Mouse (Mus musculus) thymus, adult 2 months (tissue): ENCODE measurements around the gene Hoxc8. TPM values are rescaled to one million over a fixed set of nuclear protein-coding genes. Genes with fewer than 3 reads are reported as not detected.
A peak's percentile ranks its signal among the peaks of the same experiment; 100 is the strongest.

Source experiments
- DNase-seq: peaks from one replicate; pipeline ENCODE4 v3.0.0; 2021
- H3K27ac ChIP-seq: fragments of 200-500 bp; 2 replicates; pipeline ENCODE4 v1.5.1; 2012; ENCODE audit warnings: low read length, control low read depth; ENCODE audit not compliant: control insufficient read depth, insufficient read depth
- H3K27me3 ChIP-seq: fragments of 200-500 bp; 2 replicates; pipeline ENCODE4 v1.6.1; 2012; ENCODE audit warnings: mild to moderate bottlenecking, low read length, moderate library complexity, mixed read lengths; ENCODE audit not compliant: control insufficient read depth, insufficient read depth
- H3K36me3 ChIP-seq: fragments of 200-500 bp; 2 replicates; pipeline ENCODE4 v1.6.1; 2012; ENCODE audit warnings: mild to moderate bottlenecking, low read length, moderate library complexity; ENCODE audit not compliant: control insufficient read depth, insufficient read depth
- H3K4me1 ChIP-seq: fragments of 200-500 bp; replicated peaks from 2 replicates; pipeline ENCODE4 v1.6.1; 2012; ENCODE audit warnings: low read length; ENCODE audit not compliant: control insufficient read depth, insufficient read depth
- H3K4me3 ChIP-seq: fragments of 200-500 bp; 2 replicates; pipeline ENCODE4 v1.5.1; 2012; ENCODE audit warnings: mild to moderate bottlenecking, low read length, control low read depth, moderate library complexity; ENCODE audit not compliant: control insufficient read depth, insufficient read depth
- CTCF ChIP-seq: fragments of 200-500 bp; IDR thresholded peaks from 2 replicates; pipeline ENCODE4 v1.5.1; 2012; ENCODE audit warnings: mild to moderate bottlenecking, control low read depth, low read length, moderate library complexity, borderline replicate concordance; ENCODE audit not compliant: control insufficient read depth, poor library complexity, insufficient read depth; ENCODE audit errors: extremely low read depth
- POLR2A ChIP-seq: fragments of 200-500 bp; IDR thresholded peaks from 2 replicates; pipeline ENCODE4 v1.6.1; 2012; ENCODE audit warnings: mild to moderate bottlenecking, low read length, control low read depth, moderate library complexity; ENCODE audit not compliant: control insufficient read depth, poor library complexity, insufficient read depth; ENCODE audit errors: extremely low read depth
- WGBS: fragments of 180-500 bp; shearing (Covaris S2); methylation state at CpG from one replicate; pipeline ENCODE4 v1.1.7; 2018; 5-methylcytosine and 5-hydroxymethylcytosine counted together
- polyA plus RNA-seq: library from polyadenylated mRNA; depleted of rRNA; stranded (reverse); fragments of >200 nt; gene quantifications from 2 replicates; pipeline ENCODE4 v1.2.3, GENCODE M21; 2012

Hoxc8 gene
- polyA plus RNA-seq, 1 experiment, result 0.07 TPM

- Histone ChIP-seq H3K4me3 (no peak overlapping the region), H3K27me3 (peaks cover 26% of the 10 kb centered on the region), H3K4me1 (no peaks in the 10 kb centered on the region), H3K27ac (no peak overlapping the region), H3K36me3 (no peaks in the 10 kb centered on the region)
- 10% methylated on average over 11 of the region's 11 CpGs for WGBS
- no peak for DNase-seq
- no peak for TF ChIP-seq POLR2A
- no peak for TF ChIP-seq CTCF
These were observed 1.8 kb downstream of the Hoxc8 start for GRCm38 (mm10) chr15:102992206-102992605.

- TF ChIP-seq CTCF (no peak), POLR2A (no peak)
- H3K27ac ChIP-seq, result no peak overlapping the region
- H3K4me1 ChIP-seq, result no peaks in the 10 kb centered on the region
- 8% methylated on average over 3 of the region's 3 CpGs for WGBS
- no peak overlapping the region for H3K4me3 ChIP-seq
- DNase-seq, result no peak
- no peaks in the 10 kb centered on the region for H3K36me3 ChIP-seq
- peaks cover 32% of the 10 kb centered on the region for H3K27me3 ChIP-seq
These were observed 2.5 kb downstream of the Hoxc8 start for GRCm38 (mm10) chr15:102992863-102993262.

- WGBS, result 9% methylated on average over 9 of the region's 9 CpGs
- Histone ChIP-seq H3K4me1 (no peaks in the 10 kb centered on the region; the same call in 1 of the 2 replicates), H3K27ac (no peak overlapping the region), H3K4me3 (no peak overlapping the region), H3K36me3 (no peaks in the 10 kb centered on the region), H3K27me3 (peaks cover 51% of the 10 kb centered on the region)
- DNase-seq, result no peak
- TF ChIP-seq POLR2A (no peak), CTCF (no peak)
These were observed 6.1 kb downstream of the Hoxc8 start for GRCm38 (mm10) chr15:102996548-102996947.

- WGBS, result 22% methylated on average over 3 of the region's 3 CpGs
- H3K27ac ChIP-seq, result no peak overlapping the region
- no peak overlapping the region for H3K4me3 ChIP-seq
- no peaks in the 10 kb centered on the region for H3K36me3 ChIP-seq
- no peak for DNase-seq
- no peaks in the 10 kb centered on the region; the same call in 1 of the 2 replicates for H3K4me1 ChIP-seq
- H3K27me3 ChIP-seq, result peaks cover 54% of the 10 kb centered on the region
- TF ChIP-seq POLR2A, result no peak
- TF ChIP-seq CTCF, result no peak
These were observed 7.0 kb downstream of the Hoxc8 start for GRCm38 (mm10) chr15:102997431-102997830.

GRCm38 (mm10) chr15:102997939-102998355 lies 7.5 kb downstream of the Hoxc8 start, which contains the start of gene Hoxc6:
Gene Hoxc6 (plus strand): TSS chr15:102998257.
- H3K27ac ChIP-seq, result no peak within 1 kb of the TSS
- no peak for TF ChIP-seq CTCF
- TF ChIP-seq POLR2A, result no peak
- H3K27me3 ChIP-seq, result peaks cover 56% of the 10 kb centered on the region
- no peaks in the 10 kb centered on the region; the same call in 1 of the 2 replicates for H3K4me1 ChIP-seq
- WGBS, result 7% methylated on average over 19 of the region's 19 CpGs
- no peak for DNase-seq
- peak within 1 kb of the TSS; percentile 12; the same call in 1 of the 2 replicates for H3K4me3 ChIP-seq
- no peaks in the 10 kb centered on the region for H3K36me3 ChIP-seq

- 6% methylated on average over 19 of the region's 19 CpGs for WGBS
These were observed 8.3 kb downstream of the Hoxc8 start for GRCm38 (mm10) chr15:102998608-102999182.

More at GRCm38 (mm10) chr15:102998608-102999182, 8.3 kb downstream of the Hoxc8 start:
- H3K4me3 ChIP-seq, result 0 out of 2 replicates have a peak overlapping the region, but pooled peaks have one; percentile 12
- no peak for TF ChIP-seq CTCF
- no peak for TF ChIP-seq POLR2A
- no peaks in the 10 kb centered on the region for H3K36me3 ChIP-seq
- no peak overlapping the region for H3K27ac ChIP-seq
- peaks cover 57% of the 10 kb centered on the region for H3K27me3 ChIP-seq
- DNase-seq, result no peak
- no peaks in the 10 kb centered on the region; the same call in 1 of the 2 replicates for H3K4me1 ChIP-seq
